Mouse (Mus musculus) cerebellum, postnatal 14 days (tissue): ENCODE measurements around the gene Traf3.

ENCODE experiments used
- DNase-seq, 2 experiments: peaks; one replicate each; pipeline ENCODE4 v3.0.0; 2021; ENCODE audit warnings: mixed read lengths in 2 of 2

The Traf3 gene

GRCm38 (mm10) chr12:111203945-111204344, 37.8 kb downstream of the Traf3 start:
- DNase-seq: no peak

GRCm38 (mm10) chr12:111207641-111208040, 41.5 kb downstream of the Traf3 start:
- no peak for DNase-seq

- no peak for DNase-seq
These were observed 45.6 kb downstream of the Traf3 start for GRCm38 (mm10) chr12:111211729-111212128.

- DNase-seq: no peak
These were observed 52.7 kb downstream of the Traf3 start for GRCm38 (mm10) chr12:111218867-111219266.

- DNase-seq: peak in 1 of 2 experiments; percentile 37
These were observed 59.1 kb downstream of the Traf3 start for GRCm38 (mm10) chr12:111225197-111225780.

GRCm38 (mm10) chr12:111227410-111227809, 61.2 kb downstream of the Traf3 start:
- DNase-seq: no peak

GRCm38 (mm10) chr12:111228488-111228887, 62.3 kb downstream of the Traf3 start:
- no peak for DNase-seq

- DNase-seq: no peak
These were observed 64.6 kb downstream of the Traf3 start for GRCm38 (mm10) chr12:111230793-111231192.

GRCm38 (mm10) chr12:111233798-111234197, 67.6 kb downstream of the Traf3 start:
- DNase-seq: no peak

- no peak for DNase-seq
These were observed 68.2 kb downstream of the Traf3 start for GRCm38 (mm10) chr12:111234383-111234782.

GRCm38 (mm10) chr12:111235631-111236030, 69.5 kb downstream of the Traf3 start:
- no peak for DNase-seq

GRCm38 (mm10) chr12:111237611-111238188, 71.5 kb downstream of the Traf3 start:
- no peak for DNase-seq

- DNase-seq: no peak
These were observed 72.2 kb downstream of the Traf3 start for GRCm38 (mm10) chr12:111238345-111238744.

- peak; percentile 44 to 58 for DNase-seq
These were observed 72.6 kb downstream of the Traf3 start for GRCm38 (mm10) chr12:111238778-111239177.

GRCm38 (mm10) chr12:111239930-111240329, 73.8 kb downstream of the Traf3 start:
- no peak for DNase-seq

- peak; percentile 97 to 98 for DNase-seq
These were observed 75.7 kb downstream of the Traf3 start for GRCm38 (mm10) chr12:111241916-111242315.

GRCm38 (mm10) chr12:111242346-111242745, 76.2 kb downstream of the Traf3 start:
- peak in 1 of 2 experiments; percentile 53 for DNase-seq

GRCm38 (mm10) chr12:111243733-111244132, 77.6 kb downstream of the Traf3 start:
- DNase-seq: peak in 1 of 2 experiments; percentile 38

- peak in 1 of 2 experiments; percentile 45 for DNase-seq
These were observed 78.9 kb downstream of the Traf3 start for GRCm38 (mm10) chr12:111245070-111245469.

GRCm38 (mm10) chr12:111246808-111247464, 80.8 kb downstream of the Traf3 start:
- peak in 1 of 2 experiments; percentile 5 for DNase-seq

- DNase-seq: no peak
These were observed 82.9 kb downstream of the Traf3 start for GRCm38 (mm10) chr12:111249095-111249494.

- no peak for DNase-seq
These were observed 83.9 kb downstream of the Traf3 start for GRCm38 (mm10) chr12:111250116-111250515.

GRCm38 (mm10) chr12:111251227-111251626, 85.1 kb downstream of the Traf3 start:
- DNase-seq: peak in 1 of 2 experiments; percentile 13

GRCm38 (mm10) chr12:111263650-111264049, 97.5 kb downstream of the Traf3 start:
- peak in 1 of 2 experiments; percentile 12 for DNase-seq
